Mouse (Mus musculus) layer of hippocampus, adult 11-12 months (tissue): ENCODE measurements around the gene Mrpl20.
A peak's percentile ranks its signal among the peaks of the same experiment; 100 is the strongest.
"Not testable (repeated sequence)": the region's sequence is repeated elsewhere in the genome, so short reads cannot be mapped to it uniquely, and the experiment has no call there.

ENCODE experiments used
- DNase-seq: peaks from one replicate; pipeline ENCODE4 v3.0.0; 2022; ENCODE audit warnings: low spot score

Mrpl20 gene

GRCm38 (mm10) chr4:155783486-155784080 is 19.1 kb upstream of the Mrpl20 start:
- DNase-seq = no peak

GRCm38 (mm10) chr4:155784081-155784701 is 18.5 kb upstream of the Mrpl20 start:
- peak; percentile 72 for DNase-seq

GRCm38 (mm10) chr4:155785246-155785645 is 17.4 kb upstream of the Mrpl20 start:
- DNase-seq = no peak

GRCm38 (mm10) chr4:155785819-155786218 is 16.9 kb upstream of the Mrpl20 start, which contains the start of gene Tmem88b:
Gene Tmem88b (minus strand): TSS chr4:155785874.
- DNase-seq = no peak

GRCm38 (mm10) chr4:155788300-155788699 is 14.4 kb upstream of the Mrpl20 start:
- DNase-seq = no peak

GRCm38 (mm10) chr4:155788833-155789232 is 13.8 kb upstream of the Mrpl20 start:
- DNase-seq = not testable (repeated sequence)

GRCm38 (mm10) chr4:155790021-155790489 is 12.6 kb upstream of the Mrpl20 start, which contains the start of gene Ankrd65:
Gene Ankrd65 (plus strand): TSS chr4:155790439.
- DNase-seq = no peak

GRCm38 (mm10) chr4:155790650-155791161 is 12.0 kb upstream of the Mrpl20 start:
- DNase-seq = no peak

- DNase-seq = no peak
These were observed 11.3 kb upstream of the Mrpl20 start for GRCm38 (mm10) chr4:155791240-155791933.

GRCm38 (mm10) chr4:155793730-155794129 is 8.9 kb upstream of the Mrpl20 start:
- no peak for DNase-seq

GRCm38 (mm10) chr4:155802075-155802474 is 603 bp upstream of the Mrpl20 start:
- no peak for DNase-seq

- peak; percentile 95 for DNase-seq
These were observed 813 bp downstream of the Mrpl20 start for GRCm38 (mm10) chr4:155803340-155804041.

GRCm38 (mm10) chr4:155807841-155808240 is 5.2 kb downstream of the Mrpl20 start:
- no peak for DNase-seq

GRCm38 (mm10) chr4:155811929-155812664 is 9.4 kb downstream of the Mrpl20 start, which contains the start of gene Ccnl2:
Gene Ccnl2 (plus strand): TSS chr4:155812489.
- peak; percentile 93 for DNase-seq

- no peak for DNase-seq
These were observed 10.0 kb downstream of the Mrpl20 start for GRCm38 (mm10) chr4:155812665-155813181.

GRCm38 (mm10) chr4:155817533-155817932 is 14.9 kb downstream of the Mrpl20 start:
- DNase-seq = no peak

GRCm38 (mm10) chr4:155821025-155821424 is 18.3 kb downstream of the Mrpl20 start:
- no peak for DNase-seq

GRCm38 (mm10) chr4:155823443-155823842 is 20.8 kb downstream of the Mrpl20 start:
- no peak for DNase-seq

- DNase-seq = no peak
These were observed 27.2 kb downstream of the Mrpl20 start for GRCm38 (mm10) chr4:155829866-155830265.

GRCm38 (mm10) chr4:155830596-155830995 is 27.9 kb downstream of the Mrpl20 start:
- DNase-seq = no peak

GRCm38 (mm10) chr4:155831205-155831766 is 28.6 kb downstream of the Mrpl20 start, which contains the start of gene Aurkaip1:
Gene Aurkaip1 (plus strand): TSS chr4:155831272.
- peak; percentile 96 for DNase-seq
